Mouse (Mus musculus): ENCODE data around the gene Vmn1r158. TPM values are rescaled to one million over a fixed set of nuclear protein-coding genes. Genes with fewer than 3 reads are reported as not detected.
"Not testable (repeated sequence)": the region's sequence is repeated elsewhere in the genome, so short reads cannot be mapped to it uniquely, and the experiment has no call there.

The Vmn1r158 gene
- total RNA-seq (2014; fragmentation: Nextera tagmentation) (not detected in 2 replicates), total RNA-seq (2017) (not detected in 2 replicates)

- not testable (repeated sequence) for ATAC-seq (replicated peaks; ENCODE audit: poor library complexity, severe bottlenecking)
These were observed at the start of gene Vmn1r158 for GRCm38 (mm10) chr7:22790682-22791081. Vmn1r158 (minus strand) TSS chr7:22790782.

GRCm38 (mm10) chr7:22775981-22776380, 14.6 kb downstream of the Vmn1r158 start:
- not testable (repeated sequence) for ATAC-seq (replicated peaks; ENCODE audit: poor library complexity, severe bottlenecking)

DNA sequence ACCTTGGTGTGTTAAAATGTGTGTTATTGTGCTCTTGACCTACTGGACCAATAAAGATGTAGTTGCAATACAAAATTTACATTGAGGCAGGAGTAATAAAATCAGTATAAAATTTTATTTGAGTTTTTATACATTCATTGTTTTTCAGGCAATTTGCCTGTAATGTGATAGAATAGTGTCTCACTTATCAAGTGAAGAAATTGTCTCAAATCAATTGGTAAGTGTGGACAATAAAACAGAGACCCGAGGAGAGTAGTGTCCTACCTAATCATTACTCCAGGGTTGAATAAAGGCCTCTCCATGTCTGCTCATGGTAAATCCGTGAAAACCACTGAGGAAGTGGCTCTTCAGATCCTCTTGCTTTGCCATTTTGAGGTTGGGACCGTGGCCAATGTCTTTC, 29.2 kb downstream of the Vmn1r158 start, which contains the start of gene Vmn1r157:
Vmn1r157 (plus strand) TSS at position 301 of the 400 bp plus-strand sequence.
- ATAC-seq (replicated peaks; ENCODE audit: poor library complexity, severe bottlenecking) = not testable (repeated sequence)

Other genes with a start within 250 kb of the Vmn1r158 start
- not detected in 2 replicates for gene Gm4201, start 225.4 kb downstream of the Vmn1r158 start, total RNA-seq (2014; fragmentation: Nextera tagmentation)
- gene Gm4201, start 225.4 kb downstream of the Vmn1r158 start, total RNA-seq (2017) = not detected in 2 replicates
- gene Gm4565, start 202.7 kb downstream of the Vmn1r158 start, total RNA-seq (2014; fragmentation: Nextera tagmentation) = not detected in 2 replicates
- gene Gm4565, start 202.7 kb downstream of the Vmn1r158 start, total RNA-seq (2017) = not detected in 2 replicates
- gene Vmn1r155, start 132.8 kb downstream of the Vmn1r158 start, total RNA-seq (2014; fragmentation: Nextera tagmentation) = not detected in 2 replicates
- not detected in 2 replicates for gene Vmn1r155, start 132.8 kb downstream of the Vmn1r158 start, total RNA-seq (2017)
- not detected in 2 replicates for gene Gm8693, start 98.5 kb downstream of the Vmn1r158 start, total RNA-seq (2014; fragmentation: Nextera tagmentation)
- not detected in 2 replicates for gene Gm8693, start 98.5 kb downstream of the Vmn1r158 start, total RNA-seq (2017)
- not detected in 2 replicates for gene Gm4567, start 71.1 kb downstream of the Vmn1r158 start, total RNA-seq (2014; fragmentation: Nextera tagmentation)
- gene Gm4567, start 71.1 kb downstream of the Vmn1r158 start, total RNA-seq (2017) = not detected in 2 replicates
- not detected in 2 replicates for gene Vmn1r157, start 29.1 kb downstream of the Vmn1r158 start, total RNA-seq (2014; fragmentation: Nextera tagmentation)
- gene Vmn1r157, start 29.1 kb downstream of the Vmn1r158 start, total RNA-seq (2017) = not detected in 2 replicates
- not detected in 2 replicates for gene Vmn1r159, start 52.8 kb upstream of the Vmn1r158 start, total RNA-seq (2014; fragmentation: Nextera tagmentation)
- not detected in 2 replicates for gene Vmn1r159, start 52.8 kb upstream of the Vmn1r158 start, total RNA-seq (2017)
- not detected in 2 replicates for gene Vmn1r160, start 80.4 kb upstream of the Vmn1r158 start, total RNA-seq (2014; fragmentation: Nextera tagmentation)
- gene Vmn1r160, start 80.4 kb upstream of the Vmn1r158 start, total RNA-seq (2017) = not detected in 2 replicates
- not detected in 2 replicates for gene Gm4214, start 193.9 kb upstream of the Vmn1r158 start, total RNA-seq (2014; fragmentation: Nextera tagmentation)
- gene Gm4214, start 193.9 kb upstream of the Vmn1r158 start, total RNA-seq (2017) = not detected in 2 replicates
- not detected in 2 replicates for gene Gm4216, start 229.1 kb upstream of the Vmn1r158 start, total RNA-seq (2014; fragmentation: Nextera tagmentation)
- gene Gm4216, start 229.1 kb upstream of the Vmn1r158 start, total RNA-seq (2017) = not detected in 2 replicates